Mouse (Mus musculus): ENCODE results near the gene Gm20547.

DNA sequence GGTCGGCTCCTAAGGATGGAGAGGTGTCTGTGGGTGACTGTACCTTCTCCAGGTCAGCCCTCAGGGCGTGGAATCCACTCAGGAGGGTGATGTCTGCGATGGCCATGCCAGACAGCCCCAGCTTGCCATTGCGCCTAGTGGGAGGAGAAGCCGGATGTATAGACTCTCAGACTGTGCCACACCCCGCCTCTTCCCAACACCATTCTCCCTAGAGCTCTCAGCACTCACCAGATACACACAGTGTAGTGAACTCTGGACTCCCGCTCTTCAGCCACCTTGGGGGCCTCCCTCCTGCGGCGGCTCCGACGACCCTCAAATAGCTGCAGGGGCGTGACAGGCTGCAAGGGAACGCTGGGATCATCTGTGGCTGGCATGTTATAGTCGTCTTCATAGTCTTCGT lies 70.6 kb downstream of the Gm20547 start:
- TF ChIP-seq POLR2A (IDR thresholded peaks at IDR 0.05; ENCODE audit: control insufficient read depth, low read depth, low read length) (no peak), CTCF (IDR thresholded peaks at IDR 0.05; ENCODE audit: control insufficient read depth, insufficient read depth, insufficient replicate concordance, low read depth, low read length) (no peak)

Data from testis, adult 2 months (tissue).